Mouse (Mus musculus) MEL (cell line): Measurements from ENCODE around the gene Tkfc.

ENCODE experiments used
- CTCF ChIP-seq, 3 experiments: IDR thresholded peaks in 2 of 3; conservative IDR thresholded peaks in 1 of 3; 2 replicates each; pipeline ENCODE4 v1.5.1; 2011 to 2012; ENCODE audit warnings: low read length in 3 of 3, low read depth in 2 of 3, mild to moderate bottlenecking in 2 of 3, improper control_type of control experiment in 1 of 3, inconsistent platforms in 1 of 3, mixed read lengths in 1 of 3, moderate library complexity in 1 of 3; ENCODE audit not compliant: control insufficient read depth in 1 of 3, insufficient read depth in 1 of 3, poor library complexity in 1 of 3, severe bottlenecking in 1 of 3
- MAX ChIP-seq: IDR thresholded peaks from 2 replicates; pipeline ENCODE4 v1.6.1; 2011; ENCODE audit warnings: low read length, improper control_type of control experiment
- MEF2A ChIP-seq: IDR thresholded peaks from 2 replicates; pipeline ENCODE4 v1.6.1; 2014; ENCODE audit warnings: low read depth, mild to moderate bottlenecking, inconsistent platforms, low read length, improper control_type of control experiment; ENCODE audit not compliant: poor library complexity, insufficient replicate concordance, severe bottlenecking; ENCODE audit errors: extremely low read depth
- SIN3A ChIP-seq: IDR thresholded peaks from 2 replicates; pipeline ENCODE4 v1.6.1; 2012; ENCODE audit warnings: low read length, improper control_type of control experiment, inconsistent platforms
- ZC3H11A ChIP-seq: IDR thresholded peaks from 2 replicates; pipeline ENCODE4 v1.6.1; 2012; ENCODE audit warnings: low read depth, mild to moderate bottlenecking, inconsistent platforms, low read length, improper control_type of control experiment

DNA sequence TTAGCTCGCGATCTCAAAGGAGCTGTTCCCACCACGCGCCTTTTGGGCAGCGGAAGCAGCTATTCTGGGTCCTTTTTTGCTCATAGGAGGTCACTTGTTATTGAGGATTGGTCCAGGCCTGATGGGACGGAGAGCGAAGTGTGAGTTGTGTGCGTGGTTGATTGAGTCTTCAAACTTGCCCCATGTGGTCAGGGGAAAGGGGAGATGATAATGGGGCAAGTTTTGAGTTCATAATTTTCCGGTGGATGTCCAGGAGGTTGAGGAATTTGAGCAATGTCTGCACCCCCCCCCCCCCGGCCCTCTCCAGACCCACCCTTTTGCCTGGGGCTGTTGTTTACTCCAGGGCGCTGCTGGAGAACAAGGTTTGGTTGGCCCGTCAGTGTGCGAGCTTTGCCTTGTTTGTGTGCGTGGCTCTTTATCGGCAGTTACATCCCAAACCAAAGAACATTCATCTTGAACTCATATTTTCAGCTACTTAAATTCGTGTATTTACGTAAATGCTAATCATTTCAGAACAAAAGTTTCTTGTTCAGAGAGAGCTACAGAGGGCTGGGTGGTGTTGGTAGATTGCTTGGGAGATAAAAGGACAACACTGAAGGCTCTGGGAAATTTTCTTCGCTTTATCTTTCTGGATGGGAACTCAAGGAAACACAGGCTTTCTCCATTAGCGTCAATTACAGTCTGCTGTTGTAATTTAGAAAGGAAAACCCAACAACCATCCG lies 608 bp upstream of the Tkfc start:
- TF ChIP-seq CTCF (IDR thresholded peaks at IDR 0.05 in 2 of 3, conservative IDR thresholded peaks at IDR 0.05 in 1 of 3; ENCODE audit: control insufficient read depth in 1 of 3, insufficient read depth in 1 of 3, low read depth in 2 of 3, low read length in 3 of 3, poor library complexity in 1 of 3, severe bottlenecking in 1 of 3) (no peak), SIN3A (peak; percentile 56), ZC3H11A (no peak; the same call in 1 of the 2 replicates), MAX (peak; percentile 11; the same call in 1 of the 2 replicates), MEF2A (no peak)
